ENCODE assay signal across 15 mouse cellular contexts in the genomic region with DNA sequence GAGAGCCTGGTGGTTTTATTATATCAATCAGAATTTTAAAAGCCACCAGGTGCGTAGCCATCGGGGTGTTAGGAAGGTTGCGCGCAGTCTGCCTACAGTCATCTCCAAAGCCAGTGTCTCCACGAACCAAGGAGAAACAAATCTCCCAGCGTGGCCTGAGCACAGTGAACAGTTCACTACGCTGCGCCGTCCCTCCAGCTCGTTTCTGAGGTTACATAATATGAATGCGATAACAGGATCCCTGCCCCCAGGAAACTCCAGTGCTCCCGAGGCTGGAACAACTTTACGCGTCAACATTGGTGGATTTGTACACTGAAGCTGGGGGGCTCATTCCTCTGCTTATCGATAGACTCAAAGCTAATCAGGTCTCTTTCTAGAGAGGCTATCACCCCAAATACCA.
"Had no signal": no experiment of that assay in that cellular context is flagged by ENCODE, and none has a peak within 500 bp of the region (broad histone marks: within the 10 kb centered on the region; RNA-seq: fewer than 3 reads in every experiment).

No protein-coding gene starts in this region.

- H3K36me3 ChIP-seq: kidney, embryonic 15.5 days; liver, embryonic 15.5 days; midbrain, embryonic 13.5 days had no signal

- H3K4me1 ChIP-seq: kidney, embryonic 15.5 days; liver, embryonic 15.5 days had no signal

- DNase-seq: kidney, adult 8-10 months; kidney, postnatal 10 days; kidney, postnatal 36 days; layer of hippocampus, postnatal 36 days; lung, embryonic 14.5 days; thymus, adult 2 months; thymus, postnatal 14 days; thymus, postnatal 4 days had no signal

- ATAC-seq: lung, postnatal 0 days; midbrain, embryonic 13.5 days had no signal

- H3K27ac ChIP-seq: kidney, embryonic 15.5 days; left cerebral cortex, adult 2 months; liver, embryonic 15.5 days; macrophage; midbrain, embryonic 13.5 days had no signal

- H3K9me3 ChIP-seq: kidney, embryonic 15.5 days; liver, embryonic 15.5 days; midbrain, embryonic 13.5 days had no signal

- H3K9ac ChIP-seq: kidney, embryonic 15.5 days; liver, embryonic 15.5 days; lung, embryonic 14.5 days; midbrain, embryonic 13.5 days had no signal

- H3K4me2 ChIP-seq: kidney, embryonic 15.5 days; liver, embryonic 11.5 days; liver, embryonic 15.5 days; lung, embryonic 14.5 days; midbrain, embryonic 13.5 days had no signal

- H3K4me3 ChIP-seq: kidney, embryonic 15.5 days; left cerebral cortex, adult 2 months; liver, embryonic 15.5 days; midbrain, embryonic 13.5 days had no signal

- H3K27me3 ChIP-seq: kidney, embryonic 15.5 days; liver, embryonic 15.5 days; midbrain, embryonic 13.5 days had no signal
